Mouse (Mus musculus): ENCODE measurements around the gene Ryr2.
"Not testable (repeated sequence)": the region's sequence is repeated elsewhere in the genome, so short reads cannot be mapped to it uniquely, and the experiment has no call there.

The Ryr2 gene

GRCm38 (mm10) chr13:12033914-12034313 lies 72.8 kb downstream of the Ryr2 start:
- peak; percentile 31 to 48 for DNase-seq

- no peak for DNase-seq
These were observed 73.5 kb downstream of the Ryr2 start for GRCm38 (mm10) chr13:12033272-12033671.

GRCm38 (mm10) chr13:12029841-12030240 lies 76.9 kb downstream of the Ryr2 start:
- DNase-seq, result no peak

- DNase-seq, result no peak
These were observed 77.4 kb downstream of the Ryr2 start for GRCm38 (mm10) chr13:12029326-12029725.

GRCm38 (mm10) chr13:12018046-12018445 lies 88.7 kb downstream of the Ryr2 start:
- DNase-seq, result no peak

DNA sequence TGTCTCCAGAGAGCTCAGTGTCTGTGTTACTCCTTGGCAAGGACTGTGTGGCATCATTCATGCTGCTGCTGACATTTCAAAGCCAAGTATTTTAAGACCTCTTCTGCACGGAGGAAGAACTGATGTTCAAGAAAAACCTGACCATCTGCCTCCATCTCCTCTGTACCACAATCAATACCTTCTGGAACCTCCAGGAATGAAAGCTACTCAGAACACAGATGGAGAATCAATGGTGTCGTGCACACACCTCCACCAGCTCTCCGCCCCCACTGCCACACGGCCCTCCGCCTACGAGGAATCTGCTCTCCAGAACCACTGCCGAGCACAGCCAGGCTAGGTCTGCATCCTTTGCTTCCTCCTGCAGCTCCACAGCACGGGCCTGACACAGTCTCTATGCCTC lies 92.8 kb downstream of the Ryr2 start:
- DNase-seq, result peak; percentile 28 to 46

- DNase-seq, result no peak
These were observed 97.6 kb downstream of the Ryr2 start for GRCm38 (mm10) chr13:12008995-12009689.

DNA sequence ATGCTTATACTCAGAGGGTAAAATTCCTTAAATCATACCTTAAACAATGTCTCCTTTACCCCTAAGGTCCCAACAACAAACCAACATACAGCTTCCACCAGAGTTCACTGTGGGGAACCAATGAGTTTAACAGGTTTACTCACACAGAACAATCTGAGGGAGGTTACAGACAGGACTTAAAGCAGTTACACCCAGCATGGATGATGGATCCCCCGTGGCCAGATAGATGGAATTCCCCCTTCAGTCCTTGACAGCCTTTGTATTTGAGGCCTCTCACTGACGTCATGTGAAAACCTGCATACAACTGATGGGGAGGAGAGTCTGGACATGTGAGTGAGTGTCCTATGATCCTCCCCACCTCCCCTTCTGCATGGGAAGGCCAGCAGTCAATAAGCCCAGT lies 99.2 kb downstream of the Ryr2 start:
- no peak for DNase-seq

DNA sequence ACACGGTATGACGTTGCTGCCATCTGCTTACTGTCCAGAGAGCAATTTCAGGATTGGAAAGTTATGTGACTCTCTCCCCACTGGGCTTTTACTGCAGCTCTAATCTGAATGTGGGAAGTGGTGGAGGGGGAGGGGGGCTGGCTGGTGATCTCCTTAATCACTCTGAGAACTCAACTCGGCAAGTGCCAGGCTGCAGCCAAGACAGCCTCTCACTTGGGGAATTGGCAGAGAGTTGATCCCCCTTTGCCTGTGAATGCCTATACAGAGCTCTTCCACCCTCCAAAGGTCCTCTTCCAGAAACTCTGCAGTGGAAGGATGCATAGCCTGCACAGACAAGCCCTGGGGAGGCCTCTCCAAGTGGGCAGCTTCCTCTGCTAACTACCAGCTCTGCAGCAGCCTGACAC lies 104.9 kb downstream of the Ryr2 start:
- peak; percentile 33 to 59 for DNase-seq

DNA sequence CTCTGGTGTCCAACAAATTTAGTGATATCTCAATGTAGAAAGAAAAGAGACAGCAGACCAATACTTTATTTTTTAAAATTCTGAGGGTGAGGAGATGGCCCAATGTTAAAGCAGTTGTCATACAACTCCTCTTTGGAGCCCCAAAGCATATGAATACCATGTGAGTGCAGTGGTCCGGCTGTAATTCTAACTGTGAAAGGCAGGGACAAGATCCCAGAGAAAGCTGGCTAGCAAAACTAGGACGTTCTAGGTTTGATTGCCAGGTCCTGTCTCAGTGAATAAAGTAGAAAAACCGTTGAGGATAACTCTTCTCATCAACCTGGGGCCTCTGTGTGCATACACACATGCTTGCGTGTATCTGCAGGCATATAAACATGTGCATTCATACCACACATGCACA lies 106.9 kb downstream of the Ryr2 start:
- DNase-seq, result peak; percentile 47 to 55

- DNase-seq, result no peak
These were observed 109.4 kb downstream of the Ryr2 start for GRCm38 (mm10) chr13:11997366-11997765.

DNA sequence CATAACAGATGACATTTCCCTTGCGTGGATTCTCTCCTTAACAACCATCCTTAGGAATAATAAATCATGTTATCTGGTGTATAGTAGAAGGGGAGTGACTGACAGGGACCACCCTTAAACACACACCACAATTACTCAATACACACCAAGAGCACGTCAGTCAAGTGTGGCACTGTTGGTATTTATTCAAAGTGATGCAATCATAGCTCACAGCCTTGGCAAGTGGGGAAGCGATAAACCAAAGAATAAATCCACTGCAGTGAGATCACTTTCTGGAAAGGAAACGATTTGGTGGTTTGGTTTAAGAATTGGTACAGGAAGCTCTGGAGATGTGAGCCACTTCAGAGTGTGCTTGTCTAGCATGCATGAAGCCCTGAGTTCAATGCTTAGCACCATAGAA lies 119.2 kb downstream of the Ryr2 start:
- DNase-seq, result no peak

GRCm38 (mm10) chr13:11985056-11985455 lies 121.7 kb downstream of the Ryr2 start:
- DNase-seq, result peak; percentile 26 to 56

DNA sequence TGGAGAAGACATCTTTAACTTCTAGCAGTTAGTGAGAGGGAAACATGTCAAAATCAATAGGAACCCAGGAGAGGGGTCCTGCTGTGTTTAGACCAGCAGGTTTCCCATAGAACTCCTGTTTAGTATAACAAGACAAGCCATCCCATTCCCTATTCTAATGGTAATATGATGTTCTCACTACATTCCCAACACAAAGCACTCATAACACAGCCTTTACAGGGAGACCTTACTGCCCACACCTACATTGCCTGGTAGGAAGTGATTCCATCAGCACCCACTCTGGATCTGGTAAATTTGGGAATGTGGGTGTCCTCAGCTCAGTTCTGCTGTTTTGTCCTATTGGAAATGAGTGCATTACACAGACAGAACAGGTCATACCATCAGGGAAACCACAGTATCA lies 127.7 kb downstream of the Ryr2 start:
- DNase-seq, result no peak

DNA sequence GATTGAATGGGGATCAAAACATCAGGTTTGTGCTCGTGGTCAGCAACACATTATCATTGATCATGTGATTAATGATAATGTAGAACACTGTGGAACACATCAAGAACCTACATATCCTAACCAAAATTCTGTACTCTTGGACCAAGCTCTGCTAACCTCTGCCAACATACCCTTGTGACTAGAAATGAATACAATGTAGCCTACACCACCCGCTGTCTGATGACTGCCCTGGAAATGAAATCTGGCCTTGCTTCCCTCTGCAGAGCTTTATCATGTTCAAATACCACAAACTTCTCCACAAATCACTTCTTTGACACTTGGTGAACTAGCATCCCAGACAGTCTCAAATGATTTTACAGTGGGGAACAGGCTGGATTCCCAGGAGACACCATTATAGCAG lies 128.4 kb downstream of the Ryr2 start:
- no peak for DNase-seq

GRCm38 (mm10) chr13:11977606-11978005 lies 129.1 kb downstream of the Ryr2 start:
- peak; percentile 52 to 57 for DNase-seq

GRCm38 (mm10) chr13:11964391-11964790 lies 142.4 kb downstream of the Ryr2 start:
- DNase-seq, result peak; percentile 27 to 38

DNA sequence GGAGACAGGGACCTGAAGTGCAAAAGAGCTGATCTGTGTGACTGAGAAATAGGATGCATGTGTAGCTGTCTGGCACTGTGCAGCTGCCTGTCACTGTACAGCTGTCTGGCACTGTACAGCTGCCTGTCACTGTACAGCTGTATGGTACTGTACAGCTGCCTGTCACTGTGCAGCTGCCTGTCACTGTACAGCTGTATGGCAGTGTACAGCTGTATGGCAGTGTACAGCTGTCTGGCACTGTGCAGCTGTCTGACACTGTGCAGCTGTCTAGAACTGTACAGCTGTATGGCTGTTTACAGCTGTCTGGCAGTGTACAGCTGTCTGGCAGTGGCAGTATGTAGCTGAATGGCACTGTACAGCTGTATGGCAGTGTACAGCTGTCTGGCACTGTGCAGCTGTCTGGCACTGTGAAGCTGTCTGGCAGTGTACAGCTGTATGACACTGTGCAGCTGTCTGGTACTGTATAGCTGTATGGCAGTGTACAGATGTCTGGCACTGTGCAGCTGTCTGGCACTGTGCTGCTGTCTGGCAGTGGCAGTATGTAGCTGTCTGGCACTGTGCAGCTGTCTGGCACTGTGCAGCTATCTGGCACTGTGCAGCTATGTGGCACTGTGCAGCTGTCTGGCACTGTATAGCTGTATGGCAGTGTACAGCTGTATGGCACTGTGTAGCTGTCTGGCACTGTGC lies 147.1 kb downstream of the Ryr2 start:
- no peak for DNase-seq

DNA sequence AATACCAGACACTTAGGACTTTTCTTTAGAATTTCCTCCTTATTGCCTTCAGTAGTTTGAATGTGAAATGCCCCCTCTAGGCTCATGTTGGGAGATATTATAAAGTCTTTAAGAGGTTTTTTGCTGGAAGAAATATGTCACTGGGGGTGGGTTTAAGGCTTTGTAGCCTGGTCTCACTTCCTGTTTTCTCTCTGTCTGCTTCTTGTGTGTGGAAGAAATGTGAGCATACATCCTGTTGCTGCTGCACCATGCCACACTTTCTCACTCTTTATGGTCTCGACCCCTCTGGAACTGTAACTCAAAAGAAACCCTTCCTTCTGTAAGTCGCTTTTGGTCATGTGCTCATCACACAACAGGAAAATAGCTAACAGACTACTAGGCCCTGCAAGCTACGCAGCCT lies 147.9 kb downstream of the Ryr2 start:
- no peak for DNase-seq

GRCm38 (mm10) chr13:11958271-11958670 lies 148.5 kb downstream of the Ryr2 start:
- no peak for DNase-seq

DNA sequence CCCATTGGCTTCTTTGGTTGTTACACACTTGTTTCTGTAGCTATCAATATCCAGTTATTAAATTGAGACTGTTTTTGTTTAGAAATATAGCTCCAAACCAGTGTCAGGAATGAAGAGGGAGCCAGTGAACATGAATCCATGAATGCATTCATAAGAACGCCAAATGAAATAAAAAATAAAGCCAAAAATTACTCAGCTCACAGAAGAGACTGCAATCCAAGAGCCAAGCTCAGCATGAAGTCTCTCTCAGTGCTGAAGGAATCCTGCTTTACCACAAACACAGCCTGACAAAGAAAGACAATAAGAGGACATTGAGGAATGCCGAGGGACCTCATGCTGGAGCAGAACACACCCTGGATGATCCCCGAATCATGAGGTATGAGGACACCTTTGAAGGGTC lies 154.8 kb downstream of the Ryr2 start:
- peak in 1 of 2 experiments; percentile 49 for DNase-seq

DNA sequence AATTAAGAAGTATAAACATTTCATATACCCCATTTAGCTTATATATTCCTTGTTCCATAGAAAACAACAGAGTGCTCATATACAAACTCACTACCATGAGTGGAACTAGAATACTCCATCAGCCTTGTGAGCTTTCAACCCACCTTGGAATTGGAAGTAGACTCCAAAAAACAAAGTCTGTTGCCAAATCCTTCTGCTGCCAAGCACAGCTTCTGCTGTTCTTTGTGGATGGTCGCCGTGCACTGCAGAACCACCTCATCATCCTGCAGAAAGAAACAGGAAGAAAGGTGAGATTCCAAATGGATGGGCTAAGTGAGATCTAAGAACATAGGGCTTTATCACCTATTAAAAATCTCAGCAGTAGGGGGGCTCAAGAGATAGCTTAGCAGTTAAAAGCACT lies 161.0 kb downstream of the Ryr2 start:
- DNase-seq, result peak; percentile 45 to 64

GRCm38 (mm10) chr13:11941724-11942123 lies 165.0 kb downstream of the Ryr2 start:
- no peak for DNase-seq

GRCm38 (mm10) chr13:11934297-11935060 lies 172.3 kb downstream of the Ryr2 start:
- DNase-seq, result not testable (repeated sequence)
